Mouse (Mus musculus) kidney, postnatal 0 days (tissue): ENCODE measurements at regions not wholly inside any gene's neighbourhood (a gene's known extent, or its start where the extent isn't known, plus 50 kb on each side); places are given as distances from the start of the nearest gene placed in this dataset.
"Not testable (repeated sequence)": the region's sequence is repeated elsewhere in the genome, so short reads cannot be mapped to it uniquely, and the experiment has no call there.

Source experiments
- ATAC-seq: fragments of 200-750 bp; cut with Nextera tagmentation; replicated peaks from 2 replicates; pipeline ENCODE4 v1.8.0; 2017; ENCODE audit warnings: low read depth, moderate number of reproducible peaks, moderate TSS enrichment, moderate library complexity; ENCODE audit not compliant: low FRiP score
- DNase-seq: peaks from one replicate; pipeline ENCODE4 v3.0.0-alpha.2; 2016; ENCODE audit warnings: low spot score
- H3K27ac ChIP-seq: fragments of 300-500 bp; sonication (generic); 2 replicates; pipeline ENCODE4 v1.5.1; 2014; ENCODE audit warnings: mild to moderate bottlenecking
- H3K27me3 ChIP-seq: fragments of 300-500 bp; sonication (generic); 2 replicates; pipeline ENCODE4 v1.6.1; 2014; ENCODE audit warnings: low read length, mixed read lengths; ENCODE audit not compliant: insufficient read depth
- H3K36me3 ChIP-seq: fragments of 300-500 bp; sonication (generic); 2 replicates; pipeline ENCODE4 v1.6.1; 2014; ENCODE audit warnings: low read length, mixed read lengths; ENCODE audit not compliant: insufficient read depth
- H3K4me1 ChIP-seq: fragments of 300-500 bp; sonication (generic); replicated peaks from 2 replicates; pipeline ENCODE4 v1.6.1; 2014; ENCODE audit warnings: antibody characterized with exemption, low read length, mixed read lengths; ENCODE audit not compliant: insufficient read depth
- H3K4me2 ChIP-seq: fragments of 300-500 bp; sonication (generic); 2 replicates; pipeline ENCODE4 v1.6.1; 2014; ENCODE audit warnings: mild to moderate bottlenecking, low read length, moderate library complexity, mixed read lengths
- H3K4me3 ChIP-seq: fragments of 300-500 bp; sonication (generic); replicated peaks from 2 replicates; pipeline ENCODE4 v1.5.1; 2014; ENCODE audit warnings: low read depth, low read length
- H3K9ac ChIP-seq: fragments of 300-500 bp; sonication (generic); 2 replicates; pipeline ENCODE4 v1.6.1; 2014; ENCODE audit warnings: low read depth, low read length
- H3K9me3 ChIP-seq: fragments of 300-500 bp; sonication (generic); replicated peaks from 2 replicates; pipeline ENCODE4 v1.6.1; 2016; ENCODE audit warnings: low read length, inconsistent platforms, mixed read lengths
- CTCF ChIP-seq: IDR thresholded peaks from 2 replicates; pipeline ENCODE4 v1.5.1; 2016; ENCODE audit warnings: antibody characterized with exemption, low read depth, mild to moderate bottlenecking, moderate library complexity
- WGBS: fragments of 180-500 bp; shearing (Covaris S2); extraction: QIAGEN DNeasy Blood & Tissue Kit; methylation state at CpG from one replicate; pipeline ENCODE4 v1.1.7; 2014; 5-methylcytosine and 5-hydroxymethylcytosine counted together

DNA sequence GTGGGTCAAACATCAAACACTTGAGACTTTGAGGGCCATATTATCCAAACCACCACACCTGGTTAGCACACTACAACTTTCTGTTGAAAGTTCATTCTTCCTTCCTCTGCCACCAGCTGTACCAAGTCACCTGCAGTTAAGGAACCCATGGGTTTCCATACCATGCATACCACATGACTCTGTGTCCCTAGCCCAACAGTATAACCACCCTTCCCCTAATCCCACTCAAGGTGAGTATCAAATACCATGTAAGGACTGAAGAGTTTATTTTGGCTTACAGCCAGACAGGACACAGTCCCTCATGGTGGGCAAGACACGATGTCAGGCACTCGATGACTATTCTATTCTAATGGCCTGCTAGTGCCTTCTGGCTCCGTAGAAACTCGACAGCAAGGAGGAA is 95.9 kb upstream of the Hivep1 start:
- Histone ChIP-seq H3K4me2 (no peak overlapping the region), H3K4me3 (no peak overlapping the region), H3K27ac (no peak overlapping the region), H3K4me1 (no peaks in the 10 kb centered on the region), H3K27me3 (no peaks in the 10 kb centered on the region), H3K9me3 (no peaks in the 10 kb centered on the region), H3K9ac (no peak overlapping the region), H3K36me3 (no peaks in the 10 kb centered on the region)
- TF ChIP-seq CTCF = no peak
- ATAC-seq (no peak), DNase-seq (no peak)
- WGBS = 80% methylated on average over 4 of the region's 4 CpGs

GRCm38 (mm10) chr13:41955198-41955597 is 96.6 kb upstream of the Hivep1 start:
- H3K9ac ChIP-seq = no peak overlapping the region
- H3K4me3 ChIP-seq = no peak overlapping the region
- H3K36me3 ChIP-seq = no peaks in the 10 kb centered on the region
- no peaks in the 10 kb centered on the region for H3K9me3 ChIP-seq
- H3K4me1 ChIP-seq = no peaks in the 10 kb centered on the region
- no peak overlapping the region for H3K27ac ChIP-seq
- no peak for ATAC-seq
- no peak for TF ChIP-seq CTCF
- H3K27me3 ChIP-seq = no peaks in the 10 kb centered on the region
- WGBS = 78% methylated on average over 3 of the region's 3 CpGs
- DNase-seq = no peak
- no peak overlapping the region for H3K4me2 ChIP-seq

DNA sequence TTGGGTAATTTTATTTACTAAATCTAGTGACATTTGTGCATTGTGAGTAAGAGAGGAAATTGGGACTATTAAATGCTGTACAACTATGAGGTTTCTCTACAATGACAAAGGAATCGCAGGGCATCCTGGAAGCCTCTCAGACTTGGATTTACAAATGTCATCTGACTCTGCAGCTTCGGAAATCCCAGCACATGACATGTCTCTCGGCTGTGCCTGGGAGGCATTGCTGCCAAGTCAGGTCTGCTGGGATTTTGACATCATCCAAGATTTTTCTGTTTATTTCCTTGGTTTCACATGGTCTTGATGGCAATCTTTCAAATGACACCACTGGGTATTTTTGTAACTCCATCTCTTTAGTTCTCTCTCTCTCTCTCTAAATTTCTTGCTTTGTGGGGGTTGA is 99.4 kb upstream of the Hivep1 start:
- H3K9me3 ChIP-seq = no peaks in the 10 kb centered on the region
- 54% methylated on average over 3 of the region's 3 CpGs for WGBS
- no peaks in the 10 kb centered on the region for H3K27me3 ChIP-seq
- no peak for DNase-seq
- H3K4me1 ChIP-seq = no peaks in the 10 kb centered on the region
- no peak overlapping the region for H3K4me3 ChIP-seq
- ATAC-seq = no peak
- H3K9ac ChIP-seq = no peak overlapping the region
- H3K27ac ChIP-seq = no peak overlapping the region
- H3K36me3 ChIP-seq = no peaks in the 10 kb centered on the region
- no peak overlapping the region for H3K4me2 ChIP-seq
- no peak for TF ChIP-seq CTCF

GRCm38 (mm10) chr13:41948241-41948640 is 100.8 kb upstream of the Adtrp start:
- no peak overlapping the region for H3K9ac ChIP-seq
- H3K4me2 ChIP-seq = no peak overlapping the region
- H3K9me3 ChIP-seq = no peaks in the 10 kb centered on the region
- H3K4me1 ChIP-seq = no peaks in the 10 kb centered on the region
- ATAC-seq (no peak), DNase-seq (no peak)
- TF ChIP-seq CTCF = no peak
- WGBS = 73% methylated on average over 3 of the region's 3 CpGs
- H3K36me3 ChIP-seq = no peaks in the 10 kb centered on the region
- no peaks in the 10 kb centered on the region for H3K27me3 ChIP-seq
- no peak overlapping the region for H3K4me3 ChIP-seq
- H3K27ac ChIP-seq = no peak overlapping the region

- H3K27me3 ChIP-seq = no peaks in the 10 kb centered on the region
- DNase-seq = no peak
- no peaks in the 10 kb centered on the region for H3K4me1 ChIP-seq
- no peaks in the 10 kb centered on the region for H3K9me3 ChIP-seq
- H3K36me3 ChIP-seq = no peaks in the 10 kb centered on the region
- no peak for TF ChIP-seq CTCF
- no peak overlapping the region for H3K9ac ChIP-seq
- no peak overlapping the region for H3K4me2 ChIP-seq
- no peak overlapping the region for H3K4me3 ChIP-seq
- 73% methylated on average over 12 of the region's 12 CpGs for WGBS
- H3K27ac ChIP-seq = no peak overlapping the region
- no peak for ATAC-seq
Measured at GRCm38 (mm10) chr13:41932313-41933100, 85.0 kb upstream of the Adtrp start.

DNA sequence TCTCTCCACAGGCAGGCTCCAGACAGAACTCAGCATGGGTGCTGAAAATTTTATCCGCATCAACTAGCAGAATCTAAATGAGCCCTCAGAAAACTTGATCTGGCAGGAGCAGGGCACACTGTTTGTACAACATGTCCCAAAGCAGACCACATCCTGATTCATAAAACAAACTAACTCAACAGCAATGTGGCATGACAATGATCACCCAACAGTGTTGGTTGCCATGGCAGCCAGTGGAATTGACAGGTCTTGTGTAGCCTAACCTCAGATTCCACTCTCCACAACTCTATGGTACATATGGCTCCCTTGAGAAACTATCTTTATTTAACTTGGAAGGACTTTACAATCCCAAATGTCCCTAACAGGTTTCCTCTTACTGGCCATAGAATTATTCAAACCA is 82.3 kb upstream of the Adtrp start:
- no peak for ATAC-seq
- H3K27ac ChIP-seq = no peak overlapping the region
- no peak overlapping the region for H3K9ac ChIP-seq
- DNase-seq = no peak
- H3K4me2 ChIP-seq = no peak overlapping the region
- H3K4me1 ChIP-seq = no peaks in the 10 kb centered on the region
- H3K4me3 ChIP-seq = no peak overlapping the region
- WGBS = 85% methylated on average over 1 of the region's 1 CpGs
- H3K9me3 ChIP-seq = no peaks in the 10 kb centered on the region
- TF ChIP-seq CTCF = no peak
- no peaks in the 10 kb centered on the region for H3K36me3 ChIP-seq
- H3K27me3 ChIP-seq = no peaks in the 10 kb centered on the region

- DNase-seq, H3K4me2 ChIP-seq, ATAC-seq, H3K27ac ChIP-seq, H3K4me1 ChIP-seq, H3K4me3 ChIP-seq, H3K9ac ChIP-seq, H3K36me3 ChIP-seq, H3K27me3 ChIP-seq, H3K9me3 ChIP-seq: not testable (repeated sequence)
- WGBS = 74% methylated on average over 2 of the region's 2 CpGs
Measured at GRCm38 (mm10) chr13:41925851-41926250, 78.4 kb upstream of the Adtrp start.
